Mouse (Mus musculus) retina, embryonic 14.5 days (tissue): ENCODE measurements at regions not wholly inside any gene's neighbourhood (a gene's known extent, or its start where the extent isn't known, plus 50 kb on each side); places are given as distances from the start of the nearest gene placed in this dataset.

Experiments used
- DNase-seq: peaks from one replicate; pipeline ENCODE4 v3.0.0-alpha.2; 2015; ENCODE audit warnings: low spot score

GRCm38 (mm10) chr13:6178362-6179070 lies 317.2 kb downstream of the Klf6 start:
- DNase-seq, result no peak

- DNase-seq, result no peak
Measured at GRCm38 (mm10) chr13:6189133-6189532, 327.9 kb downstream of the Klf6 start.

- DNase-seq, result no peak
Measured at GRCm38 (mm10) chr13:6189566-6189965, 328.3 kb downstream of the Klf6 start.

- DNase-seq, result no peak
Measured at GRCm38 (mm10) chr13:6191186-6191914, 330.1 kb downstream of the Klf6 start.

GRCm38 (mm10) chr13:6191915-6192295 lies 330.6 kb downstream of the Klf6 start:
- DNase-seq, result no peak

GRCm38 (mm10) chr13:6196690-6197089 lies 335.4 kb downstream of the Klf6 start:
- DNase-seq, result no peak

GRCm38 (mm10) chr13:6199107-6199506 lies 337.8 kb downstream of the Klf6 start:
- DNase-seq, result no peak

- no peak for DNase-seq
Measured at GRCm38 (mm10) chr13:6201516-6201915, 340.2 kb downstream of the Klf6 start.

- no peak for DNase-seq
Measured at GRCm38 (mm10) chr13:6204801-6205200, 343.1 kb upstream of the Pitrm1 start.

GRCm38 (mm10) chr13:6212550-6212949 lies 335.4 kb upstream of the Pitrm1 start:
- DNase-seq, result no peak

- DNase-seq, result no peak
Measured at GRCm38 (mm10) chr13:6214189-6214588, 333.8 kb upstream of the Pitrm1 start.

GRCm38 (mm10) chr13:6226087-6226643 lies 321.8 kb upstream of the Pitrm1 start:
- DNase-seq, result no peak

GRCm38 (mm10) chr13:6228278-6228677 lies 319.7 kb upstream of the Pitrm1 start:
- DNase-seq, result no peak

- DNase-seq, result no peak
Measured at GRCm38 (mm10) chr13:6235394-6235793, 312.6 kb upstream of the Pitrm1 start.

GRCm38 (mm10) chr13:6236503-6236902 lies 311.4 kb upstream of the Pitrm1 start:
- DNase-seq, result no peak

- no peak for DNase-seq
Measured at GRCm38 (mm10) chr13:6237201-6237600, 310.7 kb upstream of the Pitrm1 start.

GRCm38 (mm10) chr13:6240855-6241254 lies 307.1 kb upstream of the Pitrm1 start:
- DNase-seq, result peak; percentile 28

- DNase-seq, result no peak
Measured at GRCm38 (mm10) chr13:6241472-6242123, 306.4 kb upstream of the Pitrm1 start.

GRCm38 (mm10) chr13:6250106-6250505 lies 297.8 kb upstream of the Pitrm1 start:
- DNase-seq, result no peak

- DNase-seq, result peak; percentile 58
Measured at GRCm38 (mm10) chr13:6251025-6251862, 296.7 kb upstream of the Pitrm1 start.

- DNase-seq, result no peak
Measured at GRCm38 (mm10) chr13:6252100-6252499, 295.8 kb upstream of the Pitrm1 start.

- DNase-seq, result no peak
Measured at GRCm38 (mm10) chr13:6255303-6255702, 292.6 kb upstream of the Pitrm1 start.
